Mouse (Mus musculus): ENCODE measurements at regions not wholly inside any gene's neighbourhood (a gene's known extent, or its start where the extent isn't known, plus 50 kb on each side); places are given as distances from the start of the nearest gene placed in this dataset.

DNA sequence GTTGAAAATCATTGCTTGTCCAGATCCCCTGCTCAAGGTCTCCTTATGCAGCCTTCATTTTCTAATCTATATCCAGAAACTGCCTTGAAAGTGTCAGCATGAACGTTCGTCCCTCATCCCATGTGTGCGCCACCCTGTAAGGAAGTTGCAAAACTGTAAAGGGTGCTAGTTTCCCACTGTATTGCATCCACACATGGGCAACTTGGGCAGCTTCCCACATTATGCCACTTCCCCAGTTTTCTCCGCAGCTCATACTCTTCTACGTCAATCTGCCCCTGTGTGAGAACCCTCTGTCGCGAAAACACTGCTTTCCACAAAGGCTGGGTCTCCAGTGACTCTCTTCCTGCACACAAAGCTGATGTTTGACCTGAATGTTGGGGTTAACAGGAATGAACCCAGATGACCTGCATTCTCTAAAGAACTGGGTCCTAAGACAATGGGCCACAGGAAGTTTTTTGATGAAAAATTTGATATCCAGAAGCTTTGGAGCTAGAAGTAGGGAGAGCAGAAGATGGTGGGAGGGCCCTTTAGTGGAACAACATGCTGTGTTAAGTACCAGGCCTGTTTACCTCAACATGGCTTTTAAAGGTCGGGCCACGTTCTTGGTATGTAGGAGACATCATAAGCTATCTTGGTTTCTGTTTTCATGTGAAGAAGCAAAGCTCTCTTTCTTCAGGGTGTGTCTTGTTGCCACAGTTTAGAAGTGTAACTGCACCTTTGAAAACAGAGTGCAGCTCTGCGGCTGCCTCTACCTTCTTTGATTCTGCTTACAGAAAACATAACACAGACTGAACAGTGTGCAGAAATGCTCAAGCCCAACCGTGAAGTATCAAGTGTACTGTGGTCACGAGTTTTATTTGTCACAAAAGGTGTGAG lies 289.9 kb downstream of the Ets1 start:
- TF ChIP-seq POLR2A (IDR thresholded peaks at IDR 0.05; ENCODE audit: low read depth, low read length), result no peak
- TF ChIP-seq CTCF (IDR thresholded peaks at IDR 0.05; ENCODE audit: extremely low read depth, insufficient read length, insufficient replicate concordance, low read depth, low read length), result no peak
